Comparison of ENCODE assay signal across 13 mouse cellular contexts in genomic region chr5:68735186-68735585, GRCm38 (mm10).
DNase-seq lines count a peak whose midpoint lies in the region; ATAC-seq lines count a peak whose summit lies in the region.
"Had no signal": no experiment of that assay in that cellular context is flagged by ENCODE, and none has a peak within 500 bp of the region (broad histone marks: within the 10 kb centered on the region; RNA-seq: fewer than 3 reads in every experiment).

No protein-coding gene starts in this region.

- no peak overlapping the region for H3K4me3 ChIP-seq in heart, embryonic 11.5 days (ENCODE audit: low read depth, low read length)
- H3K4me3 ChIP-seq in midbrain, embryonic 13.5 days (replicated peaks): no peak overlapping the region
- H3K4me3 ChIP-seq in midbrain, embryonic 16.5 days (ENCODE audit: low read depth, low read length): no peak overlapping the region
- H3K4me3 ChIP-seq: heart, embryonic 12.5 days; intestine, embryonic 15.5 days had no signal

- H3K9ac ChIP-seq in heart, embryonic 11.5 days (ENCODE audit: low read depth, low read length): no peak overlapping the region
- no peak overlapping the region for H3K9ac ChIP-seq in midbrain, embryonic 13.5 days (replicated peaks)
- H3K9ac ChIP-seq in midbrain, embryonic 16.5 days (ENCODE audit: low read depth, low read length): no peak overlapping the region
- H3K9ac ChIP-seq: heart, embryonic 12.5 days; intestine, embryonic 15.5 days had no signal

- no peak overlapping the region for H3K27ac ChIP-seq in heart, embryonic 11.5 days (ENCODE audit: low read depth, low read length)
- H3K27ac ChIP-seq in midbrain, embryonic 13.5 days: no peak overlapping the region
- H3K27ac ChIP-seq in midbrain, embryonic 16.5 days (ENCODE audit: low read length): no peak overlapping the region
- H3K27ac ChIP-seq: intestine, embryonic 15.5 days had no signal

- H3K4me1 ChIP-seq in heart, embryonic 11.5 days (ENCODE audit: control insufficient read depth, insufficient read depth, low read length): no peaks in the 10 kb centered on the region
- H3K4me1 ChIP-seq in midbrain, embryonic 13.5 days (replicated peaks): no peaks in the 10 kb centered on the region
- no peaks in the 10 kb centered on the region for H3K4me1 ChIP-seq in midbrain, embryonic 16.5 days (ENCODE audit: control insufficient read depth, insufficient read depth, low read length)
- H3K4me1 ChIP-seq: heart, embryonic 12.5 days; intestine, embryonic 15.5 days had no signal

- ATAC-seq in heart, embryonic 11.5 days (replicated peaks; ENCODE audit: insufficient number of reproducible peaks, low FRiP score, low TSS enrichment): no peak
- peak; percentile 97 for ATAC-seq in common myeloid progenitor, adult 5-6 weeks (replicated peaks; ENCODE audit: low read depth, poor library complexity, severe bottlenecking)
- no peak for ATAC-seq in midbrain, embryonic 13.5 days
- no peak for ATAC-seq in midbrain, embryonic 16.5 days
- ATAC-seq: intestine, embryonic 15.5 days had no signal

- intact Hi-C loops in gastrocnemius, postnatal 14 days (cut with DNase I; ENCODE audit: low total_unique reads): no loop called here

- no peak overlapping the region for H3K4me2 ChIP-seq in heart, embryonic 11.5 days
- no peak overlapping the region for H3K4me2 ChIP-seq in midbrain, embryonic 13.5 days (replicated peaks)
- H3K4me2 ChIP-seq in midbrain, embryonic 16.5 days (ENCODE audit: low read length): no peak overlapping the region
- H3K4me2 ChIP-seq: heart, embryonic 12.5 days; intestine, embryonic 15.5 days; midbrain, embryonic 11.5 days had no signal

- no peaks in the 10 kb centered on the region for H3K36me3 ChIP-seq in heart, embryonic 11.5 days (ENCODE audit: control insufficient read depth, insufficient read depth, low read length)
- H3K36me3 ChIP-seq in midbrain, embryonic 13.5 days: no peaks in the 10 kb centered on the region
- H3K36me3 ChIP-seq in midbrain, embryonic 16.5 days (ENCODE audit: control insufficient read depth, insufficient read depth, low read length): no peaks in the 10 kb centered on the region
- H3K36me3 ChIP-seq: heart, embryonic 12.5 days; intestine, embryonic 15.5 days had no signal

- 69% methylated on average over 5 of the region's 5 CpGs for WGBS in heart, embryonic 11.5 days (ENCODE audit: insufficient replicate concordance)
- 19% methylated on average over 5 of the region's 5 CpGs for WGBS in midbrain, embryonic 13.5 days
- WGBS in midbrain, embryonic 16.5 days: 32% methylated on average over 5 of the region's 5 CpGs

- no peaks in the 10 kb centered on the region for H3K27me3 ChIP-seq in heart, embryonic 11.5 days (ENCODE audit: control insufficient read depth, insufficient read depth, low read length)
- no peaks in the 10 kb centered on the region for H3K27me3 ChIP-seq in midbrain, embryonic 13.5 days
- H3K27me3 ChIP-seq in midbrain, embryonic 16.5 days (ENCODE audit: control insufficient read depth, insufficient read depth, low read depth, low read length): no peaks in the 10 kb centered on the region
- H3K27me3 ChIP-seq: heart, embryonic 12.5 days; intestine, embryonic 15.5 days had no signal

- no peaks in the 10 kb centered on the region for H3K9me3 ChIP-seq in heart, embryonic 11.5 days (replicated peaks; ENCODE audit: control insufficient read depth, low read length)
- no peaks in the 10 kb centered on the region for H3K9me3 ChIP-seq in midbrain, embryonic 13.5 days
- H3K9me3 ChIP-seq in midbrain, embryonic 16.5 days (replicated peaks; ENCODE audit: control insufficient read depth, low read length, poor library complexity, severe bottlenecking): no peaks in the 10 kb centered on the region
- H3K9me3 ChIP-seq: heart, embryonic 12.5 days; intestine, embryonic 15.5 days had no signal

- peak; percentile 2 to 19 for DNase-seq in heart, adult 18-20 months
- DNase-seq in 416B (ENCODE audit: low read depth): peak; percentile 4
- DNase-seq in lung, postnatal 14 days: peak; percentile 1
- no peak for DNase-seq in gastrocnemius, postnatal 14 days
- DNase-seq: cerebellum, adult 9-10 months; thymus, adult 18-20 months had no signal
